Mouse (Mus musculus) spleen, adult 2 months (tissue): Measurements from ENCODE around the gene Hmgcs1.

Experiments used
- CTCF ChIP-seq: fragments of 200-500 bp; IDR thresholded peaks from 2 replicates; pipeline ENCODE4 v1.5.1; 2011; ENCODE audit warnings: mild to moderate bottlenecking, inconsistent platforms; ENCODE audit not compliant: insufficient read depth, insufficient read length, insufficient replicate concordance; ENCODE audit errors: extremely low read depth
- POLR2A ChIP-seq: fragments of 200-500 bp; IDR thresholded peaks from 2 replicates; pipeline ENCODE4 v1.6.1; 2011; ENCODE audit warnings: low read depth, low read length, inconsistent platforms

GRCm38 (mm10) chr13:119727608-119728387 lies 37.6 kb downstream of the Hmgcs1 start:
- TF ChIP-seq POLR2A, result no peak
- no peak for TF ChIP-seq CTCF
